Mouse (Mus musculus) lung, postnatal 14 days (tissue): Measurements from ENCODE around the gene Ifi27.
"Not testable (repeated sequence)": the region's sequence is repeated elsewhere in the genome, so short reads cannot be mapped to it uniquely, and the experiment has no call there.

Experiments used
- DNase-seq: peaks from one replicate; pipeline ENCODE4 v3.0.0; 2021

Ifi27 gene

DNA sequence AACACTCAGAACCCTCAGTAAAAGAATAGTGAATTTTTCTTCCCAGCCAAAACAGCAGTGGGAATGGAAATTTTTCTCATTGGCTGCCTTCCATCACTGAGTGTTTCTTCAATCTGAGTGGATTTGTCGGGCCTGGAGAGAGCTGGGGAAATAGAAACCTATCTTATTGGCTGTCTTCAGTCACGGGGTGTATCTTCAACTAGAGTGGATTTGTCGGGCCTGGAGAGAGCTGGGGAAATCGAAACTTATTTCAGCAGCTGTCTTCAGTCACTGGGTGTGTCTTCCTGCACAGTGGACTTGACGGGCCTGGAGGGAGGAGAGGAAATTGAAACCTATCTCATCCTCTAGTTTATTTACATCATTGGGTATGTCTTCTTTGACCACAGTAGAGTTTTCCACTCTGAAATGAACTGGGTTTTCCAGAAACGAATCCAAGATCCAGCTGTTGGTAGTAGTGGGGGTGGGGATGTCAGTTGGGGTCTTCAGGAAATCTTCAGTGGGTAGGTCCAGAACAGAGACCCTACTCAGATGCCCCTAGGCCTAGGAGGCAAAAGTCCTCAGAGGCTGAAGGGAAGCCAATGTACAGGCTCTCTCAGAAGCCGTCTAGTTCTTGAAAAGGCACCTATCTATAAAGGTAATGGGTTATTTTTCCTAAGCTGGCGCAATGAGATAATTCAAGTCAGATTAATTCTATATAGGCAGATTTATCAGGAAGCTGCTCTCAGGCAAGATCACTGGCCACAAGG, at the start of gene Ifi27:
TSS of gene Ifi27 (plus strand) at position 226 of the 746 bp plus-strand sequence.
- peak; percentile 75 for DNase-seq

DNA sequence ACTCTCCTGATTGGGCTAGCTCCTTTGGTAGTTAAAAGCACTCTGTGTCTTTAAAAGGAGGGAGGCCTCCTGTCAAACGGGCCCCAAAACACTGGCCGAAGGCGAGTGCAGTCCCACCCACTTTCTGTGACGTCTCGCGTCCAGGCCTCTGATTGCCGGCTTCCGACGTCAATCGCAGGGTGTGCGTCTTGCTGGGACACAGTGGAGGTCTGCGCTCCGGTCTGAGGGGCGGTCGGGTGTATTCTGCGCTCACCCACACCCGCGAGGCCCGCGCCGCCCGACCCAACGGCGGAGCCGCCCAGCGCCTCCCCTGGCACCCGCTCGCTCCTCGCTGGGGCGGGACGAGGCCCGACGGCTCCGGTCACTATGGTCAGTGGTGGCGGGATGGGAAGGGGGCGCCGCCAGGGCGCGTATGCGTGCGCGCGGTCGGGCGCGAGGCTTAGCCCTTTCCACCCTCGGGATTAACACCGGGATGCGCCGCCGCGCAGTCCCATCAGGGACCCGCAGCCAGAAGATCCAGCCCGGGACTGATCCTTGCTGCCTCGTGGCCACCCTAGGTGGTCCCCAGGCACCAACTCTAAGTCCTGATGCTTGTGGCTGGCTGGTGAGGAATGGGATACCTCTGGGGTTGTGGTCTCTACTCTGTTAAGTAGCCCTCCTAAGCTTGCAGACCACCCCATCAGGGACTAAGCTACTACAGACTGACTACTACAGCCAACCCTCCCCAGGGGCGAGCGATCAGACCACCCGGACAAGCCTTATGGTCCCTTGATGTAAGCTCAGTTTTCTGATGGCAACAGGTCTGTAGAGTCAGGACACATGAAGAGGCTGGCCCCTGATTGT, 45.3 kb upstream of the Ifi27 start, which contains the start of gene Otub2:
TSS of gene Otub2 (plus strand) at position 178 of the 843 bp plus-strand sequence.
- DNase-seq: peak; percentile 96

DNA sequence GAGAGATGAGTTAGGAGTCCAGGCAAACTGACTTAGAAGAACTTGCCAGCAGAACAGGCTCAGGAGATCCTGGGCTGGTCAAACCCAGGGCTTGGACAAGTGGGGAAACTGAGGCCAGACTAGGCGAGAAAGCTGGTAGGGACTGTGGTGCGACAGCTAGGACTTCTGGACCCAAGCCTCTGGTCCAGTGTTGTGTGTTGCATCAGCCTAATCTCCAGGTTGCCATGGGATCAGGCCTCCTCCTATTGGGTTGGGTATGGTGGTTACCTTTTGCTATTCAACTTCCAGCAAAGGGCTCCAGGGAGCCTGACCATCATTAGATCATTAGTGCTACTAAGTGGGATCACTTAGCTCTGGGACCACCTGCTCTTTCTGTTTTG, 44.7 kb upstream of the Ifi27 start:
- no peak for DNase-seq

DNA sequence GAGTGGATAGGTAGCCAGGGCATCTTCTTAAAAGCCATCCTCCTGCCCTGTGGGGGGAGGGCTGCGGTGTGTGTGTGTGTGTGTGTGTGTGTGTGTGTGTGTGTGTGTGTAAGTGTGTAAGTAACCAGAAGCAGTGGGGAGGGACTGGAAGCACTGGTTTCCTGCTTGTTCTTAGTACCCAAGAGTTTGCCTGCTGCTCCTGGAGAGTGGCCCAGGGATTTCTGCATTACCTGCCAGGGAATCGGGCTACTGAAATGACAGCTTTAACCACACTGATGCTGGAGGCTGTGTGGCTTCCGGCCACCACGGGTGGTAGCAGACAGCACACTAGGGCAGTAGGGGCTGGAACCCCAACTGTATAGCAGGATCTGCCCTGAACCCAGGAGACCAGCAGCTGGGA, 44.0 kb upstream of the Ifi27 start:
- DNase-seq: no peak

DNA sequence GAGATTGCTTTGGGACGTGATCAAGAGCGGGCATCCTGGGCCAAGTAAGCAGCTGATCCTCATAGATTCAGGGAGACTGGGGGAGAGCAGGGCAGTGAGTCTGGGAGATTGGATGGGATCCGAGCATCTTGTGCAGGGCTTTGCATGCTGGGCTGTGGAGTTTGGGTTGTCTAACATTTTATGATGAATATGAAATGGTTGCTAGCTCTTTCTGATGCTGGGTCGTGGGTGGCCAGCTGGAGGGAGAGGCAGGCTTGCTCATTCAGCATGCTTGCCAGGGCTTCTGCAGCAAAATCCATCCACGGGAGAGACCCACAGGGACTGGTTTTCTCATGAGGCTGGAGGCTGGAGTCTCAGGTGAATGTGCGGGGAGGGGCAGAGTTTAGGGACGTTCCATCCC, 42.9 kb upstream of the Ifi27 start:
- no peak for DNase-seq

DNA sequence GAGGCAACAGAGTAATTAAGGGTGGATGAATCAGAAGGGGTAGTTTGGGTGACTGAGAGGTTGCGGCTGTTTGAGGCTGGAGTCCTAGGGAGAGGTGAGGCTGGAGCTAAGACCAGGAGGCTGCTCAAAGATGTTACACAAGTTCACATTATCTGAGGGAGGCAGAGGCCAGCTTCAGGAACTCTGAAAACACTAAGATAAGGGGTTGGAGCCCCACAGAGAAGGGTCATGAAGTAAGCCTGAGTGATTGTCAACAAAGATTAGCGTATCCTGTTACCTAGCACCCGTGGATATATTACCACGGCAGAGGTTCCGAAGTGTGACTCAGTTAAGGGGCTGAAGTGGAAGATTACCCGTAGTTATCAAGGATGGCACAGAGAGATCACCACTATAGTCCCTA, 40.5 kb upstream of the Ifi27 start:
- no peak for DNase-seq

DNA sequence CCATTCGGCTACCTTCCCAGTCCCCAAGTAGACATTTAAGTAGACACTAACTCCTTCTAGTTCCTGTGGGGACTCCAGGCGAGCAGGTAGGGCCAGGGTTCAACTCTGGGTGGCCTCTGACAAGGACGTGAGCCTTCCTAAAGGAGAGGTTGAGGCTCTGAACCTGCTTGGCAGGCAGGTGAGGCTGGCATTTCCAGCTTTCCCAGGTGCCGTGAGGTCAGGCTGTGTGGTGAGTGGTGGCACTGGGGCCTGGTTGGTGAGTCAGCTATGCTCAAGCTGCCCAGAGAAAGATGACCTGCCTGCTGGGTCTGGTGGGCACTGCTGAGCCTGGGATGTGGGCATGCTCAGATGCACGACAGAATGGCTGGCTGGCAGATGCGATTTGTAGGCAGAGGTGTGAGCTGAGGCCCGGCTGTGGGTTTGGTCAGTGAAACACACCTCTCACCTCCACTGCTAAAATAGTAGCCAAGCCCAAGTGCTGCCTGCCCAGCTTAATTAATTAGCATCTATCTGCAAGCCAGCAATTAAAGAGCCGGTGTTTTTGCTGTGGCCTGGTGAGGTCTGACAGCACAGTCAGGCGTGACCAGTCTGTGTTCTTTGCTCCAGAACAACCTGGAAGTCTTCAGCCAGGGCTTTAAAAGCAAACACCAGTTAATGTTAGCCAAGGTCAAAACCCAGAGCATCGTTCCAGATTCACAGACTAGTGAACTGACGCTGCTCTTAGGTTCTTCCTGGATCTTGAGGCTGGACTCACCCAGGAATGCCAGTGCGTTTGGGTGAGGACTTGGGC, 38.3 kb upstream of the Ifi27 start:
- DNase-seq: no peak

DNA sequence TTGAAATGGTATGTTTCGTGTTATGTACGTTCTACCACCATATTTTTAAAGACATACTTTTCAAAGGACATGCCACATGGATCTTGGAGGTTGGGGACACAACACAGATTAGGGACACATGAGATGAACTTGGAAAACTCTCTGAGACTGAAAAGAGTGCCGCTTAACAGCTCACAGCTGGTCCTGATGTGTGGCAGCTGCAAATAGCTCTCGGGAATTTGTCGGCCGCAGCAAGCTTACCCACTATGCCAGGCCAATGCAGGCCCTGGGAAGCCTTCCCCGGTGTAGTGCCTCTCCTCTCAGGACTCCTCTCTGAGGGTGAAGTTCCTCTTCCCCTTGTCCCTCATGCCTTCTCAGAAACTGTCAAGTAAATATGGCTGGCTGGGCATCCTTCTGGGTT, 37.3 kb upstream of the Ifi27 start:
- DNase-seq: peak; percentile 51

DNA sequence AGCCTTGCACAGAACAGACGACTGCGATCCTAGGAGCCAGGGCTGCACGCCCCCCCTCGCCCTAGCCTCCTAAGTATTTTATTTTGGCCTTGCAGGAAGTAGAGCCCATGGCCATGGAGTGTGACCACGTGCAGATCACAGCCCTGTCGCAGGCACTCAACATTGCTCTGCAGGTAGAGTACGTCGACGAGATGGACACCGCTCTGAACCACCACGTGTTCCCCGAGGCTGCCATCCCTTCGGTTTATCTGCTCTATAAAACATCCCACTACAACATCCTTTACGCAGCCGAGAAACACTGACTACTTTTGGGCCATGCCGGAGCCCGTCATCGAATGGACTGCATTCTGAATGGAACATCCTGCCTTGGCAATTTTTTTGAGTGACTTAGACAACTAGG, 29.9 kb upstream of the Ifi27 start:
- DNase-seq: no peak

DNA sequence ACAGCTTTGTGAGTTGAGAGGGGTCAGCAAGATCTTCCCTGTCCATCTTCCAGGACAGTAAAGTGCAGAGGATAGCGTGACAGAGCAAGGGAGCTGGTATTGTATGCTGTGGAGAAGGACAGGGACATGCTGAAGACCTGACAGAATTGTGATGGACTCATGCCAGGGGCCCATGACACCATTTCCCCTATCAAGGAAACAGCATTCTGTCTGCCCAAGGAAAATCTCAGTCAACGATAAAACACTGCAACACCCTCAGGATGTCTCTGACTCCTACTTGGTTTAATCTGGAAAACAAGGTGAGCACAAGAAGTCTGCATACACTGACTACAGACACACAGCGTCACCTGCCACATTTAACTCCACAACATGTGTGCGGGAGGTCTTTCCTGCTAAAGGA, 26.3 kb upstream of the Ifi27 start, which contains the start of gene 9330161L09Rik:
TSS of gene 9330161L09Rik (minus strand) at position 101 of the 400 bp plus-strand sequence.
- no peak for DNase-seq

DNA sequence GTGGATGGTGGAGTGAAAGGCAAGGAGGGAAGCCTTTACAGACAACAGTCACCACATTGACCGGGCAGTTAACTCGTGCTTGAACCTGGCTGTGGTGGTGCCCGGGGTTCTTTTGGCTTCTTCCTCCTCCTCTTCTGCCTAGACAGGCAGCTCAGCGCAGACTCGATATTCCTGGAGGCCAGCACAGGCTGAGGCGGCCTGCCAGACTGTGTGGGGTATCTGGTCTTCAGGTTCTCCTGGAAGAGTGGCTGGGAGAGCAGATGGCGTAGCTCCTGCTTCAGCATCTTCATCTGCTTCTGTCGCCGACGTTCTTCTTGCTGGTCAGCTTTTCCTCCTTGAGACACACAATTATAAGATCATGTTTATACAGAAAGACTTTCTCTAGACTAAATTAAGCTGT, 25.9 kb upstream of the Ifi27 start:
- DNase-seq: no peak

DNA sequence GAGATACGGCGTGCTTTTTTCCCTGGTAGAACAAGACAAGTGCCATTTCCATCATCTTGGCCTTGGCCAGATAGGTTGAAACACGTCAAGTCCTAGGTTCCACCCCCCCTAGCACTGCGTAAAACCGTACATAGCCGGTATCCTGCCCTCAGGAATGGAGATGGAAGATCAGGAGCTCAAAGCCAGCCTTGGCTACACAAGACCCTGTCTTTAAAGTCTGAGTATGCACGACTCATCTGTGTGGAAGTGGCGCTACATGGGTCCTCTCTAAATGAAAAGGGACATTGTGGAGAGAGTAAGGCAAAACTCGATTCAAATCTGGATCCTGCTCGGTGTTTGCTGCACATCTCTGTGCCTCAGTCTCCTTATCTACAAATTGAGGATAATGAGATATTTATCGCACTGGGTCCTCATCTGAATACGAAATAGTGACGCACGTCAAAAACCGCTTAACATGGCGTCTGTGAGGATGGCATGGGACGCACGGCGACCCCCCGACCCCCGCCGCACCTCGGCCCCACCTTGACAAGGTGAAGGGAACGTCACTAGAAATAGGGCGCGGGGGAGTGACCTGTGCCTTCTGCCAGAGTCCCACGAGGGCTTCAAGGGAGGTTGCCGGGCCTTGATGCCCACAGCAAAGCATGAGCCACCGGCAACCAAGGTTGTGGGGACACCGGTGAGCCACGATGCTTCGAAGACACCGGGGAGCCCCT, 8.8 kb upstream of the Ifi27 start:
- no peak for DNase-seq

DNA sequence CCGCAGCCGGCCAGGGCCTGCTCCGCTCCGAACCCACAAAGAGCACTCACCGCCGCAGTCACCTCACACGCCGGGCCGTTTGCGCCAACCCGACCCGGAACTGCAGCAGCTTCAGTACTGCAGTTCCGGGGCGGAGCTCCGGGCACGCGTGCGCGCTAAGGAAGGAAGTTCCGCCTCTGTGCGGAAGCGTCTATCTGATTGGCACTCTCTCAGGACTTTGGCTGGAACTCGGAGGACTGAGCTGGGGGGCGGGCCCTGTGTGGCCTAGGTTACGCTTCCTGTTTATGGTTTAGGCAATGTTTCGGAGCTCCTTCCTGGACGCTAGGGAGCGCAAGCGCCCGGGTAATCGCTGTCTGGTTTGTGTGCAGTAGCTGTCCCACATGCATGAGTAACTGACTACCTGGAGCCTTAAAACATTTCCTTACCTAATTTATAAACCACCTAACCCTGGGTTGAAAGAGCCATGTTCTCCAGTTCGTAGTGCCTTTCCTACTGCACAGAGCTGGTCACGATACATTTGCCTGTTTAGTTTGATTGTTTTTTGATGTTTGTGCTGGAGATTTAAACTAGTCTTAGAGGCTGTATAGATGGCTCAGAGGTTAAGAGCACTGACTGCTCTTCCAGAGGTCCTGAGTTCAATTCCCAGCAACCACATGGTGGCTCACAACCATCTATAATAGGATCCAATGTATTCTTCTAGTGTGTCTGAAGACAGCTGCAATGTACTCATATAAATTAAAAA, 8.1 kb upstream of the Ifi27 start, which contains the start of gene Ddx24:
TSS of gene Ddx24 (minus strand) at position 102 of the 742 bp plus-strand sequence.
- peak; percentile 97 for DNase-seq

DNA sequence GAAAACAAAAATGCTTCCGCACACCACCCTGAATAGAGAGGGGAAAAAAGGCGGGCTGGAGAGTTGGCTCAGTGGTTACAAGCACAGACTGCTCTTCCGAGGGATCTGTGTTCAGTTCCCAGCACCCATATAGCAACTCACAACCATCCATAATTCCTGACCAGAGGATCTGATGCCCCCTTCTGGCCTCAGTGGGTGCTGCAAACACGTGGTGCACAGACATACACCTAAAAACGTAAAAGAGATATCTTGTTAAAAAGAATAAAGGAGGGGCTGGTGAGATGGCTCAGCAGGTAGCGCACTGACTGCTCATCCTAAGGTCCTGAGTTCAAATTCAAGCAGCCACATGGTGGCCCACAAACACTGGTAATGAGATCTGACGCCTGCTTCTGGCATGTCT, 7.3 kb upstream of the Ifi27 start:
- no peak for DNase-seq

DNA sequence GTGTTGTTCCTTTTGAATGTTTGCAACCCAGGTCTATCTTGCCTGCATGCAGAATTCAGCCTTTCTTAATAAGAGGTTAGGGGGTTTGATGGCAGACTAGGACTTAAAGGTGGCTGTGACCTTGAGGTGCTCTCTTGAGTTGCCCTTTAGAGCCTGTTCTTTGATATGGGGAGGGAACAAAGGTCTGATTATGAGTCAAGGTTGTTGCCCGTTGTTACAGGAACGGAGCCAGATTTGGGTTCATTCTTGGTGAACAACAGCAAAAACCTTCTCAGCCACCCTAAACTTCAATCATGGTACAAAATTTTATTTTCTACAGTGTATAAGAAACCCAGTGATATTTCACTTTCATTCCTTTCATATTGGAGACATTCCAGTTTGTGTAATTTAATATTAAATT, 581 bp upstream of the Ifi27 start:
- DNase-seq: no peak

DNA sequence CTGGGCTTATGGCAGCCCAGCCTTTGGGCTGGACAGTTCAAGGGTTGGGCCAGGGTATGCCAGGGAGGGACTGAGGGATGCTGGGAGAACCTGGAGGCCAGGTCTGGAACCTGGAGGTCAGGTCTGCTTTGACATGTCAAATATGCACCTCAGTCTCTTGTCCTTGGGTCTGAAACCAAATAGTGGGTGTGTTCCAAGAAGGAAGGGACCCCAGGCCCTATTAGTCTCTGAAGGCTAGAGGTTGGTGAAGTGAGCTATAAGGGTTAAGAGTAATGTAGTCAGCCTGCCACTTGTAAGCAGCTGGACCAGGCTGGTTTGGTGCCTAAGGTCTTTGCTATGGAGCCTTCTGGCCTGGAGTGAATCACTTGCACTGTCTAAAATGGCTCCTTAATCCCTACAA, 850 bp downstream of the Ifi27 start:
- no peak for DNase-seq

DNA sequence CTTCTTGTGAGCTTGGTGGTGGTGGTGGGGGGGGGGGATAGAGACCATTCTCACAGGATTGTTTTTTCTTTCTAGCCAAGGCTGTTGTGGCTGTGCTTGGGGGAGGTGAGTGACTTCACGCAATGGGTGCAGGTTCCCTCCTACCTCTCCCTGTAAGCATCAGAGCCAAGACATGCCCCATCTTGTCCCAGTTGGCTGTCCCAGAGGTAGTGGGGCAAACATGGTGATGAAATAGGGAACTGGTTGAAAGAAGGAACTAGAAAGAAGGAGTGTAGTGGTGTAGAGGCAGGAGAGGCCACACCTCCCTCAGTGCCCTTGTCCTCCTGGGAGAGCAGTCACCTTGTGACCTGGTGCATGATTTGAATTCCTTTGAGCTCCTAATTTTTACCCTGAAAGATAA, 3.6 kb downstream of the Ifi27 start:
- no peak for DNase-seq

DNA sequence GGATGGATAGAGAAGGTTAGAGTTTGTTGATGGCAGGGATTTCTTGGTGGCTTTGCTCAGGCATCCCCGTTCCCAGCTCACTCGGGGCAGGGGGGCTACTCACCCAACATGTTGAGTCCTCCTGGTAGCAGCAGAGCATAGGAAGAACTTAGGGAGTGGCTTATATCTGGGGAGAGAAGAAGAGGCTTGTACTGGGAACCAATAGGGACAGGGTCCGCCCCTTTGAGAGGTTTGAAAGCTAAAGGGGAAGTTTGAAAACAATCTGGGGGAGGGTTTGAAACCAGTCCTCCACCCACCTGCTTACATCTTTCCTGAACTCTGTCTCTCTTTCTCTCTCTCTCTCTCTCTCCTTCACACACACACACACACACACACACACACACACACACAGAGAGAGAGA, 9.5 kb downstream of the Ifi27 start, which contains the start of gene Ifi27l2a:
TSS of gene Ifi27l2a (minus strand) at position 157 of the 400 bp plus-strand sequence.
- DNase-seq: no peak

DNA sequence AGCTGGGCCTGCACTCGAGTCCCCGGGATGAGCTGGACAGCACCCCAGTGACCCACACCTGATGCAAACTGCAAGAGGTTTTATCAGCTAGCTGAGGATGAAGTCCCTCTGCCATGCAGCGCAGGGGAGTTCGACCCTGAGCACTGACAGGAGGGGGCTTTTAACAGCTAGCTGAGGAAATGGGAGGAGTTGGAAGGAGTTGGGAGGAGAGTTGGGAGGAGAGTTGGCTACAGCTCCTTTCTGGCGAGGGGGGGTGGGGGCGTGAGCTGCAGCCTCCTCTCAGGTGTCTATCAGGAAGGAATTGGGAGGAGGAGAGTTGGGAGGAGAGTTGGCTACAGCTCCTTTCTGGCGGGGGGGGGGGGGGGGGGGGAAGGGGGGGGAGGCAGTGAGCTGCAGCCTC, 10.2 kb downstream of the Ifi27 start:
- not testable (repeated sequence) for DNase-seq

DNA sequence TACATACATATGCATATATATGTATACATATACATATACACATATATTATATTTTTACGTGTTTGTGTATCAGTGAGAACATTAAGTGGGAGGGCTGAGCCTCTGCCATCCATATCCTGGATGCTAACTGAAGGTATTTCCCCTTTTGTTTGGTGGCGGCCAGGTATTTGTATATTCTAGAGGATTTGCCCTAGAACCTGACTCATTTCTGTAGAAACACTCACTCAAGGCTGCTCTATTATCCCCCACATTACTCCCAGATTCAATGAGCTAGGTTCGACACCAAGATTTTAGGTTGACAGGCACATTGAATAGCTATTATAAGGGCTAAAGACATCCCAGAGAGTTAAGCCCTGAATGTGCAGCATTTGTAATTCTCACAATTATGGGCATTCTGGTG, 11.0 kb downstream of the Ifi27 start:
- no peak for DNase-seq

DNA sequence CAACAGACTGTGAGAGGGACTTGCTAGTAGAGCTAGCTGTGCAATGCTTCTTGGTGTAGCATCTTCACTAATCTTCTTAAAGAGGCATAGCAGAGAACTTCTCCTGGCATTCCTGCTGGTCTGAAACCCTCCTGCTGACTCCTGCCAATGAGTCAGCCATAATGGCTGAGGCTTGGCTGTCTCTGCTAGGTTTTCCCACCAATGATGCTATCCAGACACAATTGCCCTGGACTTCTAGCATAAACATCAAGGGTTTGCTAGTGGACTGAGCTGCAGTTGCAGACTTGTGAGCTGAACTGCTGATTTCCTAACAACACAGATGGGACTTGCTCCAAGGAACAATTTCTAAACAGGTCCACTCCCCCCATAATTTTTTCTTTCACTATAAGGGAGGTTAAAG, 19.4 kb downstream of the Ifi27 start:
- no peak for DNase-seq

DNA sequence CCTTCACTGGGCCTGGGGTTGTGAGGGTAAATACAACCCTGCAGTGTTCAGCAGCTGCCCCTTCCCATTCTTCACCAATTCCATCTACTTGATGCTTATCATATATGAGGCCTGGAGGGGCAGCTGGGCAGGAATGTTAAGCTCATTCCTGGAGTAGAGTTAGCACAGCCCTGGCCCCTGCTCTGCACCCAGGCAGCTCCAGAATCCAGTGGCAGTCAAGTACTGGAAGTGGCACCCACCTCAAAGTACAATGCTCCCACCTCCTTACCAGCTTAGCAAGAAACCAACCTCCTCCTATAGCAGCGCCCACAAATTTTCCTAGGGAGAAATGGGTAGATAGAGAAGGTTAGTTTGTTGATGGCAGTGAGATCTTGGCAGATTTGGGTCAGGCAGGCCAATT, 22.7 kb downstream of the Ifi27 start:
- not testable (repeated sequence) for DNase-seq
